Mouse (Mus musculus) left cerebral cortex, postnatal 36 days (tissue): ENCODE results near the gene Gm10134. TPM values are rescaled to one million over a fixed set of nuclear protein-coding genes. Genes with fewer than 3 reads are reported as not detected.

Experiments
- DNase-seq, 2 experiments: peaks; one replicate each; pipeline ENCODE4 v3.0.0; 2021 to 2022; ENCODE audit warnings: low spot score in 2 of 2, mixed read lengths in 1 of 2
- intact Hi-C: fragments of 180-260 bp; cut with DNase I; formaldehyde crosslinking; loops from one replicate; pipeline ENCODE4 v1.15.1; 2025
- total RNA-seq, 2 experiments: library from RNA; stranded (reverse); gene quantifications; 2 replicates each; pipeline ENCODE4 v1.2.3; 2021

Gene Gm10134
- total RNA-seq, 2 experiments from 2014 or later = 1.7 TPM

DNA sequence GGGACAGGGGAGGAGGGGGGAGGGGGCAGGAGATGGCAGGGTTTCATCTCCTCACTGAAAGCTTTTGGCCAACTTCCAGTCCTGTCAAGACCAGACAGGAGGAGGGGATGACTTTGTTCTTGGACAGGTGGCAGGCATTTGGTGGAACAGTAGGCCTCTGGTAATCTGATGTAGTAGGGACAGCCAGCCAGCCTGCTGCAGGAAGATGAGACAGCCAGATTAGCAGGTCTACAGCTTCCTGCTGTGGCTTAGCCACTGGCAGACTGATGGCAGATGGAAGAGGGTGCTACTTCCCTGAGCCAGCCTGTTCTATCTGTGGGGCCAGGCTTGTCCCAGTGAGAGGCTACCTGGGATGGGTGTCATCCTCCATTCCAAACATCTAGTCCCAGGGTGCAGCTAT is 40.1 kb downstream of the Gm10134 start:
- intact Hi-C loops = no loop called here
- no peak for DNase-seq

- intact Hi-C loops = no loop called here
These were observed 40.7 kb downstream of the Gm10134 start for GRCm38 (mm10) chr2:28546560-28546959.

DNA sequence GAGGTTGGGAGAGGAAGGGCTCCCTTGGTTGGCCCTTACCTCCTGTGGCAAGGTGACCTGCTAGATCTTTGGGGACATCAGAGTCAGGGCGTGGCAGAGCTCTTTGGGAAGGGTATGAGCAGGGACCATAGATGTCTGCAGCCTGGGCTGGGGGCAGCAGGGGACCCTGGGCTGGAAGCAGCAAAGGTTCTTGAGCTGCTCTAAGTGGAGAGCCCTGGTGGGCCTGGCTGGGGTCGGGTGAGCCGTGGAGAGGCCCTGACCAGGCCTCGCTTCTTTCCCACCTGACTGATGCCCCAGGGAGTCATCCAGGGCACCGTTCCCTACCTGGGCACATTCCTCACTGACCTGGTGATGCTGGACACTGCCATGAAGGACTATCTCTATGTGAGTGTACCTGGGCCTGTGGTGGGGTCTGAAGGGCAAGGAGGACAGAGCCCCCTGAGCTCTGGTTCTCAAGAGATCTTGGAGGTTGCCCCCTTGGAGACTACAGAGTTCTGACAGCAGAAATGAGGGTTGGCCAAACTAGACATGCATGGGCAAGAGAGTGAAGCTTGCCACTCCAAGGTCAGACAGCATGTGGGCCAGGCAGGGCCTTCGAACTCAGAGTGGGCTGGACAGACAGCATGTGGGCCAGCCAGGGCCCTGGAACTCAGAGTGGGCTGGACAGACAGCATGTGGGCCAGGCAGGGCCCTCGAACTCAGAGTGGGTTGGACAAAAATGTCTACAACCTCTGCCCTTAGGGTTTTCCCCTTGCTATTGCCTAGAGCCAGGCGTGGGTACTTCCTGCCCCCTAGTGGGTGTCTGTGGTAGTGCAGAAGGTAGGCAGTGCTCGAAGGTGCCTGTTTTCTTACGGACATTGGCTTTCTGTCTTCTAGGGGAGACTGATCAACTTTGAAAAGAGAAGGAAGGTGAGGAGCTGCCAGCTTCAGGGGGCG is 41.6 kb downstream of the Gm10134 start:
- DNase-seq = peak; percentile 61 to 76
- intact Hi-C loops = loop anchor here (1.0 kb wide), 1 partner anchor 32 kb away; no protein-coding TSS in a partner anchor

More at GRCm38 (mm10) chr2:28546560-28546959, 40.7 kb downstream of the Gm10134 start:
- DNase-seq = no peak

GRCm38 (mm10) chr2:28549157-28549556 is 43.3 kb downstream of the Gm10134 start:
- intact Hi-C loops = no loop called here
- DNase-seq = no peak

- intact Hi-C loops = no loop called here
- no peak for DNase-seq
These were observed 46.4 kb downstream of the Gm10134 start for GRCm38 (mm10) chr2:28552301-28552700.

Other genes with a start within 250 kb of the Gm10134 start
- gene Ppp1r26, start 59.3 kb upstream of the Gm10134 start, total RNA-seq = 10 to 100 TPM; 26.8 to 30.3 TPM
- gene 1700007K13Rik, start 39.8 kb upstream of the Gm10134 start, total RNA-seq = 1 to 10 TPM; 4.0 to 5.1 TPM
- 10 to 100 TPM; 35.4 to 39.0 TPM for gene Mrps2, start 38.0 kb upstream of the Gm10134 start, total RNA-seq
- gene Gbgt1, start 9.2 kb upstream of the Gm10134 start, total RNA-seq = 1 to 10 TPM; 1.6 to 3.3 TPM
- 10 to 100 TPM; 82.7 to 82.8 TPM for gene Ralgds, start 7.0 kb downstream of the Gm10134 start, total RNA-seq
- not detected for gene Cel, start 57.3 kb downstream of the Gm10134 start, total RNA-seq
- gene Gtf3c5, start 77.7 kb downstream of the Gm10134 start, total RNA-seq = 10 to 100 TPM; 17.9 to 18.6 TPM
- not detected for gene Gfi1b, start 115.9 kb downstream of the Gm10134 start, total RNA-seq
- gene Tsc1, start 135.1 kb downstream of the Gm10134 start, total RNA-seq = 10 to 100 TPM; 48.4 to 60.7 TPM
- gene Spaca9, start 193.6 kb downstream of the Gm10134 start, total RNA-seq = not detected
- 1 to 10 TPM; 1.6 to 1.7 TPM for gene Ak8, start 194.1 kb downstream of the Gm10134 start, total RNA-seq